Mouse (Mus musculus) small intestine, adult 2 months (tissue): ENCODE results near the gene Agtrap. TPM values are rescaled to one million over a fixed set of nuclear protein-coding genes. Genes with fewer than 3 reads are reported as not detected.

ENCODE experiments used
- H3K27ac ChIP-seq: fragments of 200-500 bp; 2 replicates; pipeline ENCODE4 v1.5.1; 2012; ENCODE audit warnings: low read depth, low read length, control low read depth, inconsistent platforms; ENCODE audit not compliant: insufficient read depth
- H3K27me3 ChIP-seq: fragments of 200-500 bp; 2 replicates; pipeline ENCODE4 v1.6.1; 2012; ENCODE audit warnings: mild to moderate bottlenecking, moderate library complexity, low read length, inconsistent platforms; ENCODE audit not compliant: control insufficient read depth, insufficient read depth
- H3K36me3 ChIP-seq: fragments of 200-500 bp; 2 replicates; pipeline ENCODE4 v1.6.1; 2012; ENCODE audit warnings: mild to moderate bottlenecking, low read length, control low read depth, inconsistent platforms; ENCODE audit not compliant: control insufficient read depth, insufficient read depth
- H3K4me1 ChIP-seq: fragments of 200-500 bp; 2 replicates; pipeline ENCODE4 v1.6.1; 2012; ENCODE audit warnings: low read length, inconsistent platforms, mixed read lengths; ENCODE audit not compliant: control insufficient read depth, insufficient read depth, insufficient read length
- H3K4me3 ChIP-seq: fragments of 200-500 bp; 2 replicates; pipeline ENCODE4 v1.5.1; 2012; ENCODE audit warnings: low read depth, mild to moderate bottlenecking, control low read depth, inconsistent platforms, low read length, moderate library complexity
- CTCF ChIP-seq: fragments of 200-500 bp; IDR thresholded peaks from 2 replicates; pipeline ENCODE4 v1.5.1; 2012; ENCODE audit warnings: low read depth, mild to moderate bottlenecking, control low read depth, inconsistent platforms, low read length, moderate library complexity, mixed read lengths; ENCODE audit not compliant: insufficient replicate concordance, insufficient read length; ENCODE audit errors: extremely low read depth
- POLR2A ChIP-seq: fragments of 200-500 bp; IDR thresholded peaks from 2 replicates; pipeline ENCODE4 v1.6.1; 2012; ENCODE audit warnings: low read depth, mild to moderate bottlenecking, control low read depth, inconsistent platforms, low read length, moderate library complexity
- WGBS: fragments of 180-500 bp; shearing (Covaris S2); methylation state at CpG from one replicate; pipeline ENCODE4 v1.1.7; 2018; 5-methylcytosine and 5-hydroxymethylcytosine counted together
- polyA plus RNA-seq: library from polyadenylated mRNA; depleted of rRNA; stranded (reverse); fragments of >200 nt; gene quantifications from 2 replicates; pipeline ENCODE4 v1.2.3, GENCODE M21; 2012

Agtrap gene
- polyA plus RNA-seq, 1 experiment, result 14.2 TPM

DNA sequence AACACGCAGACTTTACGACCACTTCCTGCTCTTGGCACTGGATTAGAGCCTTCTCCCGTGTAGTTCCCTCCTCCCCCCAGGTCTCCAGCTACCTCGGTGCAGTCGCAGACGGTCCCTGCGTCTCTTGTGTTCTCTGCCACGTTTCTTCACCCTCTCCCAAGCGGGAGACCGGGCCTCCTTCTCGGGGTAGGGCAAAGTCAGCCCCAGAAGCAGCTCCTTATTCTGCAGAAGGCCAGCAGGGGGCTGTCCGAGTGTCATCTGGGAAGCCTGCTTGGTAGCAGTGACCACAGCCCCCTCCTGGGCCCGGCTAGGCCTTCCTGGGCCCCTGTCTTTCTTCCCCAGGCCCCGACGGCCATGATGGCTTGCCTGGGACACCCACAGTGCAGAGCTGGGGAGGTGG, 27.6 kb upstream of the Agtrap start:
- Histone ChIP-seq H3K4me1 (peaks cover 2% of the 10 kb centered on the region; the same call in 1 of the 2 replicates), H3K36me3 (no peaks in the 10 kb centered on the region), H3K27ac (no peak overlapping the region), H3K27me3 (no peaks in the 10 kb centered on the region), H3K4me3 (no peak overlapping the region)
- peak; percentile 30; the same call in 1 of the 2 replicates for TF ChIP-seq CTCF
- TF ChIP-seq POLR2A, result no peak
- 4% methylated on average over 15 of the region's 15 CpGs for WGBS

DNA sequence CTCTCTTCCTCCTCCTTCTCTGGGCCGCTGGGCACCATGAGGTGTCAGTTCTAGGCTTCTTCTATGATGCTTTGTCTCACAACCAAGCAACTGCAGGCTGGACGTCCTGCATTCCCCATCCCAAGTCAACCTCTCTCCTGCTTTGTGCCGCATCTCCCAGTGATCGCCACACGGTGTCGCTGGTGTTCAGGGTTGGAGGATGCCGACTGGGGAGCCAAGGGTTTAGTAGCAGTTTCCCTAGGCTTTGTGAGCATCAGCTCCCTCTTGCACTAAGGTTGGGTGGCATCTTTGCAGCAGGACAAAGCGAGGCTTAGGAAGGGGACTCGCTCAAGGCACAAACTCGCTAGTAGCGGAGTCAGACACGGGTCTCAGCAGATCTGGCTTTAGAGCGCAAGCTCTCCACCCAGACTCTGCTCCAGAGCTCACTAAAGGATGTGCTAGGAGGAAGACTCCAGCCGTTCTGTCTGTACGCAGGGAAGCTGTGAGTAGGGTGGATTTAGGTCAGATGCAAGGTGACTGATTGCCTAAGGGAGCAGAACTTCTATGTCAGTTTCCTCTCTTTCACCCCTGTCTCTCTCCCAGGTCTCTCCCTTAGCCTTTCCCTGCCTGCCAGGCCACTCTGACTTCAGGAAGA, 27.0 kb upstream of the Agtrap start:
- no peaks in the 10 kb centered on the region for H3K27me3 ChIP-seq
- TF ChIP-seq POLR2A (no peak), CTCF (peak; percentile 99)
- 6% methylated on average over 15 of the region's 15 CpGs for WGBS
- H3K36me3 ChIP-seq, result no peaks in the 10 kb centered on the region
- H3K27ac ChIP-seq, result no peak overlapping the region
- H3K4me1 ChIP-seq, result peaks cover 2% of the 10 kb centered on the region; the same call in 1 of the 2 replicates
- no peak overlapping the region for H3K4me3 ChIP-seq

DNA sequence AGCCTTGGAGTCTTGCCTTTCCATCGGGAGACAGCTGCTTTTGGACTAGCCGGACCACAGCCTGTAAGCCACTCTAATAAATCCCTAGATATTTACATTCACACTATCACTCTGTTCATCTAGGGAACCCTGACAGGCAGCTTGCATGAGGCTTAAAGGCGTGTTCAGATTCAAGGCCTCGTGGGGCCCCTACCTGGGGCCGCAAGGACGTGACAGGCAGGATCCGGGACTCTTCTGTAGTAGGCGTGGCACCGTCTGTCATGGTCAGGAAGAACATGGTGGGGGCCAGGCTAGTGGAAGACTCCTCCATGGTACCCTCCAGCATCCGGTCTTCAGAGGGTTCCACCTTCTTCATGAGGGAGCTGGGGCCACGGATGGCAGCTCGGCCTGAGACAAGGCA, 24.7 kb upstream of the Agtrap start:
- Histone ChIP-seq H3K27ac (no peak overlapping the region), H3K36me3 (no peaks in the 10 kb centered on the region), H3K27me3 (no peaks in the 10 kb centered on the region), H3K4me1 (peaks cover 2% of the 10 kb centered on the region; the same call in 1 of the 2 replicates), H3K4me3 (no peak overlapping the region)
- no peak for TF ChIP-seq CTCF
- no peak for TF ChIP-seq POLR2A
- WGBS, result 37% methylated on average over 12 of the region's 12 CpGs

DNA sequence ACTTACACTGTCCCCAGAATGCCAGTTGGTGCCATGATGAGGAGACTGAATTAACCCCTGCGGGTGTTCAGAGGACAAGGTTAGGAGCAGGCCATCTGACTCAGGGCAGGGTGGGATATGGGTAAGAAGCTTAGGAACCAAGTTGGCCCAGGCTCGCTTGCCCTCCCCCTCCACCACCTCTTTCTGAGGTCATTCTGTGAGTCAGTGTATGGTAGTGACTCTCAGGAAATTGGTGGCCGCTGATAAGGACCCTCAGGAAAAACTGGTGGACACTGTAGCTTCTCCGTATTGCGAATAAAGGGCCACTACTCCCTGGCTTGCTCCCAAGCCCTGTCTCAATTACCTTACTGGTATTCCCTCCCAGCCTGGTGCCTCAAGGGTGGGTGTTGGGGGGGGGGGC, 21.4 kb upstream of the Agtrap start:
- 74% methylated on average over 5 of the region's 5 CpGs for WGBS
- no peak overlapping the region for H3K4me3 ChIP-seq
- TF ChIP-seq CTCF, result no peak
- TF ChIP-seq POLR2A, result no peak

DNA sequence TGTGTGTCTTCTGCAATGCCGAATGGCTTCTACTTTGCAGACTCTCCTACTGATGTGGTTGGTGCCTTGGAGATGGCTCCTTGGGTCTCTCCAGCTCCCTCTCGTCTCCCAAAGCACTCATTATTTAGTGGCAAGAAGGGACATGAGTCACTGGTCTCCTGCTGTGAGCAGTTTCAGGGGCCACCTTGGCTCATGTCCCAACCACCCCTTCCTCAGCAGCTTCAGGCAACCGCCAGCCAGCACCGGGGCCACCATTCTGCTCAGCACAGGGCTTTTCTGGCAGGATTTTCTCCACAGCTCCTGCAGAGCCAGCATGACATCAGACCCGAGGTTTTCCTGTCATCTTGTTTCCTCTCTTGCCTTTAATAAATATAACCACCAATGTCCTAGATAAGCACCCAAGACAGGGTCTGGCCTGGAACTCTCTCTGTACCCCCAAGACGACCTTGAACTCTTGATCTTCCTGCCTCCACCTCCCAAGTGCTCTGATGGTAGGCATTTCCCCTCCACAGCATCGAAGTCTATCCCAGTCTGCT, 20.8 kb upstream of the Agtrap start:
- WGBS, result 49% methylated on average over 7 of the region's 7 CpGs
- TF ChIP-seq CTCF, result no peak
- no peak for TF ChIP-seq POLR2A
- no peak overlapping the region for H3K27ac ChIP-seq
- no peaks in the 10 kb centered on the region; the same call in 1 of the 2 replicates for H3K4me1 ChIP-seq
- no peaks in the 10 kb centered on the region for H3K27me3 ChIP-seq
- H3K4me3 ChIP-seq, result no peak overlapping the region
- H3K36me3 ChIP-seq, result no peaks in the 10 kb centered on the region

More for the DNA sequence above, 21.4 kb upstream of the Agtrap start:
- no peak overlapping the region for H3K27ac ChIP-seq
- H3K36me3 ChIP-seq, result no peaks in the 10 kb centered on the region
- H3K27me3 ChIP-seq, result no peaks in the 10 kb centered on the region
- no peaks in the 10 kb centered on the region; the same call in 1 of the 2 replicates for H3K4me1 ChIP-seq

DNA sequence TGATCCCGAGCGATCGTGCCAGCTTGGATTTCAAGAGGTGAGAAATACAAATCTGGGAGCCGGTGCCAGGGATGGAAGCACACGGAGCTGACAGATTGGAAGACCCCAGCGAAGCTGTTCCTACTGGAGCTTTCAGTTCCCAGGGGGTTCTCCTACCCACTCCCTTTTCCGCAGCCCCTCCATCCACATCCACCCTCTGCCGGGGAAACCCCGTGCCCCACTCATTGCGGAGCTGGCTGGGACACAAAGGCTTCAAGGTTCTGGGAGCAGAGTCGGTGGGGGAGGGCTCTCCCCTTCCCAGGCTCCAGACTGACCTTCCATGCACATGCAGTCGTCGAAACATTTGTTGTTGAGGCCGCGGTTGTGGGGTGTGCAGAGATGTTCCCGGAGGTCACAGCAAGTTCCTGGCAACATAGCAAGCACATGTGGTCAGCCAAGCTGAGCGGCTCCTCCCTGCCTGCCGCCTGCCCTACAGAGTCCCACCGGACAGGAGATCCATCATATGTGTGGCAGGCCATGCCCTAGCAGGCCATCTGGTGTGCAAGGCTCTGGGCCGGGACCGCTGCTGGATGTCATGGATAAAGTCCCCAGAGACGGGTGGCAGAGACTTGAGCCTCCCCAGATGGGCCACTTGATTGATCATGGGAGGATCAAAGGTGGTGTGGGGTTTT, 19.9 kb upstream of the Agtrap start:
- WGBS, result 50% methylated on average over 22 of the region's 22 CpGs
- H3K27me3 ChIP-seq, result no peaks in the 10 kb centered on the region
- H3K27ac ChIP-seq, result no peak overlapping the region
- TF ChIP-seq CTCF, result no peak
- no peak for TF ChIP-seq POLR2A
- H3K36me3 ChIP-seq, result no peaks in the 10 kb centered on the region
- H3K4me3 ChIP-seq, result no peak overlapping the region
- H3K4me1 ChIP-seq, result no peaks in the 10 kb centered on the region; the same call in 1 of the 2 replicates

DNA sequence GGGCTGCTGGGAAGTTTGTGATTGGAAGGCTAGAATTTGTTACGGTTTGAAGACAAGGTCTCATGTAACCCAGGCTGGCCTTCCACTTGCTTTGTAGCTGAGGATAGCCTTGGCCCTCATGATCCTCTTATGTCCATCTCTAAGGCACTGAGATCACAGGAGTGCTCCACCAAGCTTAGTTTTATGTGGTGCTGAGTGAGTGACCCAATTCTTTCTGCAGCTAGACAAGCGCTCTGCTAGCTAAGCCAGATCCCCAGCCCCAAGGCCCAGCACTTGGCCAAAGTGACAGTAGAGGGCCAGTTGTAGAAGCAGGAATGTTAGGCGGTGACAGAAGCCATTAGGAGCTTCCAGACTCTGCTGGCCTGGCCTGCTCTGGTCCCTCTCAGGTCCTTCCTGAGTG, 16.3 kb upstream of the Agtrap start:
- H3K27me3 ChIP-seq, result no peaks in the 10 kb centered on the region
- H3K4me1 ChIP-seq, result no peaks in the 10 kb centered on the region; the same call in 1 of the 2 replicates
- WGBS, result 91% methylated on average over 3 of the region's 3 CpGs
- H3K27ac ChIP-seq, result no peak overlapping the region
- H3K4me3 ChIP-seq, result no peak overlapping the region
- no peaks in the 10 kb centered on the region for H3K36me3 ChIP-seq
- TF ChIP-seq POLR2A (no peak), CTCF (no peak)
